Mouse (Mus musculus) left cerebral cortex, adult 8-10 months (tissue): Measurements from ENCODE around the gene Trim9. TPM values are rescaled to one million over a fixed set of nuclear protein-coding genes. Genes with fewer than 3 reads are reported as not detected.
A peak's percentile ranks its signal among the peaks of the same experiment; 100 is the strongest.

Experiments used
- DNase-seq, 2 experiments: peaks; one replicate each; pipeline ENCODE4 v3.0.0; 2022; ENCODE audit warnings: low spot score in 2 of 2
- total RNA-seq, 4 experiments: library from RNA; stranded (reverse); gene quantifications; 2 replicates each; pipeline ENCODE4 v1.2.4; 2022

Trim9 gene
- total RNA-seq, 4 experiments from 2014 or later, result 253 to 305 (median 254) TPM

- peak in 1 of 2 experiments; percentile 87 for DNase-seq
These were observed 85.0 kb downstream of the Trim9 start for GRCm38 (mm10) chr12:70262271-70262953.

DNA sequence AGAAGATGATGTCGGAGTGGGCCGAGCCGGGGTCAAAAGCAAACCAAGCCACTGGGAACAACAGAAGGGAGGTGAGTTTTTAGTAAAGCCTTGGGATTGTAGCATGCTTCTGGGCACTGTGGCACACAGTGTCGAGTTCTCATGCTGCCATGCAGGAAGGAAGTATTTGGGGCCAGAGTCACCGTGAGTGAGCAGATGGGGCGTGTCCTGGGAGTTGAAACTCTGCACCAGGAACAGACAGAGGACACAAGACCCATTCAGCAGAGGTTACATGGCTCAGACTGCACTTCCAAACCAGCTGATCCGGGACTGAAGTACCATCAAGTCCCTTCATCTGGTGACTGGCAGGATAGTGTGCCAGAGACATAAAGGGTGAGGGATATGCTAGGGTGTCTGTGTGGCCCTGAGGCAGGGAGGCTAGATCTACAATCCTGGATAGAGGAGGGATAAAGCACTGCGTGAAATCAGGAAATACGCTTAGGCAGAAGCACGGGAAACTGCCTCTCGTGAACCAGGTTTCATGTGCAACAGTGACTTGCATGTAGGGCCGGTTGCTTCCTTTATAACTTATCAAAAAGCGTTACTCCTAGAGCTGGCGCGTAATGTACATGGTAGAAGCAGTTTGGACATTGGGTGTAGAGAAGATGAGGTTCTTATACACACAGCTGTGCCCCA is 96.1 kb downstream of the Trim9 start:
- DNase-seq, result no peak

DNA sequence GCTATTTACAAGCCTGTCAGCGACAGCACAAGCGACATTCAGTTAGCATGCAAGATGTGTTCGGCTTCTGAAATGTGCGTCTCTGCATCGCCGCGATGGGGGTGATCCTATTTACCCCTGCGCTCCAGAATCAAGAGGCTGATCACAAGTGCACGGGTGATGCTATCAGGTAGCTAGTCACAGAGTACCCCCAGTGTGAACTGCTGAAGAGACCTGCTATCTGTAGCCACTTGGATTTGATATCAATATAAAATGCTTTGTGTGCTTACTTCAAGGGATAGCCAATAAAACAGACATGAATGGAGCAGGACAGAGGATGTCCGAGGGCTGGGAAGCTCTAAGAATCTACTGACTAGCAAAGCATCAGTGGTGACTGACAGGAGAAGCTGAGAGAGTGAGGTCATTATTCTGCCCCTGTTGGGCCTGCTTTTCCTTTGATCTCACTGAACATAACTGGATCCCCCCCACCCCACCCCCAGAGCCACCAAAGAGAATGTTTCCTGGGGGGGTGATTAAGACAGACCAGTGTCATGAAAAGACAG is 97.7 kb downstream of the Trim9 start:
- DNase-seq, result no peak

- no peak for DNase-seq
These were observed 99.5 kb downstream of the Trim9 start for GRCm38 (mm10) chr12:70247683-70248474.

GRCm38 (mm10) chr12:70242550-70242949 is 104.9 kb downstream of the Trim9 start:
- DNase-seq, result no peak

- no peak for DNase-seq
These were observed 107.7 kb downstream of the Trim9 start for GRCm38 (mm10) chr12:70239741-70240140.

DNA sequence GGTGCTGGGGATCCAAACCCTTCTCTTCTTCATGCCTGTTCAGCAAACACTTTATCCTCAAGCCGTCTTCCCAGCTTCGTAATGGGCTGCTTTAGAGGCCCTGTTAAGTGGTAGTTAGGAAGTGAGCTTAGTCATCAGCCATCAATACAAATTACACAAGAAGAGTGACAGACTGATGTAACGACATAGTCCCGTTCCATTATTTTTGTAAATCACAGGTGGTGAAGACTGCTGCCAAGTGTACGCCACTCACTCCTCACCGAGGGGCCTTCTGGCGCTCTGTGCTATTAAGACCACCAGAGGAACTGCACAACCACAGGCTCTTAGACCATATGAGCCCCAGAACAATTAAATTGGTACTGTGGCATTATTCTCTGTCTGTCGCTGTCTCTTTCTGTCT is 108.8 kb downstream of the Trim9 start:
- DNase-seq, result no peak

DNA sequence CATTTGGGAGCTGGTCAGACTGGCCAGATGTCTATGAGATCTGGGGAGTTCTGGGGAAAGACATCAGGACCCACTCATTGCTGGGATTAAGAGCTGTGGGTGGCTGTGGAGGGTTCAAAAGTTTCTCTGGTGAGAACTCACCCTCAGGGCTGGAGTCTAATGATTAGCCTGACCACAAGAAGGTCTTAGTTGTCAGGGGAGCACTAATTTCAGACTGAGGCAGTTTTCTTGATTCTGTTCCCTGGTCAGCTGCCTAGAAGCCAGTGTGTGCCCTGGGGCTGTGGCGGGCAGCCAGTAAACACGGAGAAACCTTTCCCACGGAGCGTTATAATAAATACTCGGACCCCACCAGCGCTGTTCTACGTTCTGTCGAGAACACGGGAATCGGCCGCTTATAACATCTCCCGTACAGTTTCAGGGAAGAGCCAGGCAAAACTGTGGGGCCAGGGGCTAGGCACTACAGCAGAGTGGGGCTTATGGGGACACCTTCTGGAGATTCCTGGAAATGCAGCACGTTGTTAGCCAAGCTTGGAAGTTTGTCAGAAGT is 112.4 kb downstream of the Trim9 start:
- no peak for DNase-seq

- DNase-seq, result no peak
These were observed 113.0 kb downstream of the Trim9 start for GRCm38 (mm10) chr12:70234411-70234810.

- no peak for DNase-seq
These were observed 113.6 kb downstream of the Trim9 start for GRCm38 (mm10) chr12:70233637-70234315.

GRCm38 (mm10) chr12:70232020-70232544 is 115.3 kb downstream of the Trim9 start:
- DNase-seq, result no peak

GRCm38 (mm10) chr12:70231294-70231693 is 116.1 kb downstream of the Trim9 start, which contains the start of gene Pygl:
Gene Pygl, minus strand, starts transcription at chr12:70231488.
- DNase-seq, result no peak

- DNase-seq, result no peak
These were observed 119.3 kb downstream of the Trim9 start for GRCm38 (mm10) chr12:70228155-70228554.

- no peak for DNase-seq
These were observed 120.1 kb downstream of the Trim9 start for GRCm38 (mm10) chr12:70227121-70227932.

DNA sequence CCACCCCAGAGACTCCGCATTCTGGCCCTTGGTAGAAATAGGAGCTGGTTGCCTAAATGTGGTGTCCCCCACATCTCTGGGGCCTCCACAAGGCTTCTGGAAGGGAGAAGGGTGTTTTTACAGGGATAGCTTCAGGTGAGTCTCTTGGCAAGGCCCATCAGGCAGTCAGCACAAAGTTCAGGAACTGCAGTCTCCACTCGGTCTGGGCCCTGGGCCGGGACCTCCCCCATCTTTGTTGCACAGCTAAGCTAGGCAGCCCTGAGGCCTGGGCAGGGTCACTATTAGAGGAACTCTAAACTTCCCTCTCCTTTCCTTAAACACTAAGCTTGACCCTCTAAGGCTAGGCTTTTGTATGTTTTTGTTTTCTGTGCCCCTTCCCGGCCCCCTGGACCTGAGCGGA is 120.8 kb downstream of the Trim9 start:
- no peak for DNase-seq

DNA sequence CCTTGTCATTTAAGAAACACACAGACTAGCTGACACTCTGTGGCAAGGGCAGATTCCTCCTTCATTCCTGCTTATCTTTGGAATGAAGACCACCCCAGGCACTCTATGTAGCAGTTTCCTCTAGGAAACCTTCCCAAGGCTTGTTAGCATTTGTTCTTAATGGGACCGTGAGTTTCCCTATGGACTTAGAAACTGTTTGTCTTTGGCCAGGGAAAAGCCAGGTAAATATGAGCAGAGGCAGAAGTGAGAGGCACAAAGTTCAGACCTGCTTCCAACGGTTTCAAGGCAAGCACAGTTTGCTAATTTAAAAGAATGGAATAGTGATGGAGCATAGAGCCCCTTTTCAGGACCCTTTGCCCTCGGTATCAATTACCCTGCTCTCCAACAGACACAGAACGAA is 124.1 kb downstream of the Trim9 start:
- no peak for DNase-seq

- DNase-seq, result no peak
These were observed 126.0 kb downstream of the Trim9 start for GRCm38 (mm10) chr12:70221425-70221824.

DNA sequence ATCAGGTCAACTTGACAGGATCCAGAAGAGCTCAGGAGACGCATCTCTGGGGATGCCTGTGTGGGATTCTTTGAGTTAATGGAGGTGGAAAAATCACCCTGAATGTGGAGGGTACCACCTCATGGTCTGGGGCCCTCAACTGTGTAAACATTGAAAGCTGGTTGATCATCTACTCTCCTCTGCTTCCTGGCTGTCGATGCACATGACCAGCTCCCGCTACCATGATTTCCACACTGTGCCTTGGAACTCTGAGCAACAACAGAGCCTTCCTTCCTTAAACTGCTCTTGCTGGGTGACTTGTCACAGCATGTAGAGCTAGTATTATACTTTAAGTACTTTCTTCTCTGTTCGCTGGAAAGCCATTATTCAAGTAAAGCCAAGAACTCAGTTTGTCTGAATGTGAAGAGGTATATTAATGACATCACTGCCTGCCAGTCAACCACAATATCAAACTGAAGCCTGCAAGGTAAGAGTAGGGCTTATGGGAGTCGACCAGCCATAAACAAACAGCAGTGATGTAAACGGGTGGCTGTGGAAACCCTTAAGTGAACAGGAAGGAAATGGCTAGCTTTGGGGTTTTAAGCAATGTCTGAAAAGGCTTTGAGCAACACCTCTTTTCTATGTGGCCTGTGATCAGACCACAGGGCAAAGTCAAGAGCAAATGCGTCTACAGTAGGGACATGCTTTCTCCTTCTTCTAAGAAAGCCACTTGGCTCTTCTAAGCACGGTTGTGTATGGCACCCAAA is 128.4 kb downstream of the Trim9 start:
- no peak for DNase-seq

DNA sequence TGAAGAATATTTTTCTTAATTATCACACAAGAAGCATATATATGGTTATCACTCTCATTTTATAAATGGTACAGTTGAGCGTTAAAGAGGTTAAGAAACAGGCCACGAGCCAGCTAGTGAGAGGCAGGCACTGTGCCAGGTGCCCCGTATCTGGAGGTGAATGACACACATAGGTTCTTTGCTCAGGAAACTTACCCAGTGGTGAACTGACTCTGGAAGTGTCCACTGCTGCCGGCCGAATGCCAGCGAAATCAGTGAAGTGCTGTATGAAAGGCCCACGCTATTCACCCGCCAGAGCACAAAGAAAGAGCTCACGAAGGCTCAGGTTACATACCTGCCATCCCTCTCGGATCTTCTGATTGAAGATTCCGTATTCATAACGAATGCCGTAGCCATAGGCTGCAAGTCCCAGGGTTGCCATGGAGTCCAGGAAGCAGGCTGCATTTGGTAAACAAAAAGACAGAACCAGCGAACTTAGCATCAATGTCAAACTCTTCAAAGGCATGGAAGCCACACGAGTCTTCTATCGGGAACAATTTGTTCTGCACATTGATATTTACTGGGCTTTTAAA is 131.1 kb downstream of the Trim9 start:
- no peak for DNase-seq
